Mouse (Mus musculus): ENCODE results near the gene Arel1. TPM values are rescaled to one million over a fixed set of nuclear protein-coding genes. Genes with fewer than 3 reads are reported as not detected.

Gene Arel1
- total RNA-seq, 4 experiments from 2014 or later = 48.3 to 63.3 (median 50.8) TPM

DNA sequence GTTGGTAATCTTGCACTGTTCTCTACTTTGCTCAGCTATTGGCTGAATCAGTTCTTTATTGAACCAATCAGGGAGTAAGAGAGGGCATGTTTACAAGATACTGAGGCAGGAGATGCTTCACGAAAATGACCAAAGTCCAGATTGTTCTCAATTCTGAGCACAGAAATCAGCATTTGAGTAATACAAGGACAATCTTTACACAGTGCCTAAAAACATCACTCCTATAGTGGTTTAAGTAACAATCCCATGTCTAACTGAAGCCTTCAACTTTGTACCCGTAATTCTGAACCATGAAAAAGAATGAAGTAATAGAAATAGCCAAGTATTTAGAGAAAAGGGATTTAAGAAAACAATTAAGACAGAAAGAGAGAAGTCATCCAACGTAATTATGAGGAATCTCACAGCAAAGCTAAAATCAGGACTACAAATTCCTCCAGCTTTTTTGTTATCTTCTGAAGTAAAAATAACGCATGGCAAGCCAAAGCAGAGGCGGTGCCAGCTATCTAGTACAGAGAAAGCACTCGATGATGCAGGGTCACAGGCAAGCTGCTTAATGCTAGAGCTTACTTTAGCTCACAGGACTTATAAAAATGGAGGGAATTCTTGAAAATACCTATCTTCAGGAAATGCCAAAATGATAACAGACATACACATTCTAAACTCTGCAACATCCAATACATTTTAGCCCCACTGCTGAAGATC, 22.0 kb downstream of the Arel1 start:
- DNase-seq (ENCODE audit: low spot score) = peak; percentile 40

DNA sequence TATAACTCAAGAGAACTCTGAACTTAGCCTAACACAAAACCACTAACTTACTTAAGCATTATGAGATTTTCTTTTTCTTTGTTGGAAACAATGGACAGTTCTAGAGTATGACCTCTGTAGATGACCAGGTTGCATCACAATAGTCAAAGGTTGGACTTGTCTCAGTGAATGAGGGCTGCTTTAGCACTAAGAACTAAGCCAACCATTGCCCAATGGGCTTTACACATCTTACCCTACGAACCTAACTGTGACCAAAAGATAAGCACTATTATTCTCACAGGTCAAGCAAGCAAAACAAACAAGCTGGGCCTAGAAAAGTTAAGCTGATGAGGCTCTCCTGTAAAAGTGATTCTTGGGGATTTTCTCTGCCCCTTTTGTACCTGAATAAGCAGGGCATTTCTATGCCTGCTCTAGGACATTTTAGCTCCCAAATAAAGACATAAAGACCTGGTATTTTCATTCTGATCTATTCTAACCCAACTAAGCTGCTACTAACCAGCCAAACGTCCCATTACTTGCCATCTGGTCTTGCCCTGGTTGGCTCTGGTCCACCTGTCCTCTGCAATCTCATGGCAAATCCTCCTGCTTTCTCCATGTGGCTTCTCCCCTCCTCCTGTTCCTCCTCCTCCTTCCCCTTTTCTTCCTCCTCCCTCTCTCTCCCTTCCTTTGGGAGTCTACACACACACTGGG, 22.7 kb downstream of the Arel1 start:
- DNase-seq (ENCODE audit: low spot score) = no peak

DNA sequence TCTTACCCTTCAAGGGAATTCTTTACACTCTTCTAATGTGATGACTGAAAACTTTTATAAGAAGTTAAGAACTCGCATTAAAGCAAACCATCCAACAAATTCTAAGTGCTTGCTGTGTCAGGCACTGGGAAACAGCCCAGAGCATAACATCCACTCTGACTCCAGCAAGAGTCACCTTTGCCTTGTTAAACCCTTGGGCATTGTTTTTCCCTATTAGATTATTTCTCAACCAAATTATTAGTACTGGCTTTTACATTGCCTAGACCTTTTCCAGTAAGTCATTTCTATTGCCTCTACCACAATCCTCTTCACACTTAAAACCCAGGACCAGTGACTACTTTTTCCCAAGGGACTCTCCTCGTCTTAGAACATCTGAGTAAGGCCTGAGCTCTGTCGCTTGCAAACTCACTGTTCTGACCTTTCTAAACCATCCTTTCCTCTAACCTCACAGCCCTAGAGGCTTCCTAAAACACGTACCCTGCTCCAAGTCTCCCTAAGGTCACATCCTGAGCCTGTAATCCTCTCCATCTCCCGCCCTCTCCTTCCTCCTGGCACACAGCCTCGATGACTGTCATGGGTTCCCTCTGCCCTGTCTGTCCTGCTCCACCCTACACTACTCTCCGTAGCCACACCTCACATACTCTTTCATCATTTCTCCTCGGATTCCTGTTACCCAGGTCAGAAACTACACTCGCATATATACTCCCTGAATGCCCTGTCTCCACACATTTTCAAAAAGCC, 25.7 kb downstream of the Arel1 start:
- no peak for DNase-seq (ENCODE audit: low spot score)

DNA sequence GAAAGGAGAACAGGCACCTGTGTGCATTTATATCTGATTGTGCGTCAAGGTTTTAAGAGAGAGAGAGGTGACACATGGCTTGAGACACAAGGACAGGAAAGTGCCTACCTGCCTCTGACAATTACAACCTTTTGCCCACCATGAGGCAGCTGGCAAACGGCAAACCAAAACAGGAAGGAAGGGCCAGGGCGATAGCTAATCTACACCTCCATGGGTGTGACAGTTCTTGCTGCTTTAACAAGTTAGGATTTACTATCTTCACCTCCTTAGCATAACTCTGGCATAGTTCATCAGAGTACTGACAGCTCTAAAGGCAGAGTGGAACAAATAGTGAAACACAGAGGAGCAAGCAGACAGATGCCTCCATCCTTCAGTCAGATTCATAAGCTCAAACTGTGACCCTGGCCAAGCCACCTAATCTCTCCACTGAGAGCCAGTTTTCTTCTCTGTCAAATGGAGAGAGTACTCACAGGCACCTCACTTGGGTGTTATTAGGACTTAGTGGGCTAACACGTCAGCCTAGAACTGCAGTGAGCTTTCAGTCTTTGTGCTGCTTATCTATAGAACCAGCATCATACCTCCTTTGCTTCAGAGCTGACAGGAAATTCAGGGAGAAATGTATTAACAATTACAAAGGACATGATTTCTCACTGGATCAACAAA, 26.4 kb downstream of the Arel1 start:
- no peak for DNase-seq (ENCODE audit: low spot score)

- DNase-seq (ENCODE audit: low spot score) = peak; percentile 25
Observed at GRCm38 (mm10) chr12:84943006-84943952, 27.4 kb downstream of the Arel1 start.

DNA sequence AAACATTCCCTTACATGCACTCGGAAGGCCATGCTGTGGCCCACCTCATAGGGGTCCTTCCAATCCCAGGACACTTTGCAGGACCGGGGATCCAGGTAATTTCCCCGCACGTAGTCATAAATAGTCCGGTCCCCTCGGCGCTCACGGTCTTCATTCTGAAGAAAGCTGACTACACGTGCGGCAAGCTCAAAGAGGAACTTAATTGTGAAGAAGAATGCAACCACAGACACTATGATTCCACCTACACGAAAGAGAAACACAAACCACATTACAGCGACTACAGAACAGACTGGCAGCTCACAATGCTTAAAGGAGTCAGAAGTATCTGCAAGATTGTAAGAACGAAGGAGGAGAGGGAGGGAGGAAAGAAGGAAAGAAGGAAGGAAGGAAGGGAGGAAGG, 29.0 kb downstream of the Arel1 start:
- no peak for DNase-seq (ENCODE audit: low spot score)

DNA sequence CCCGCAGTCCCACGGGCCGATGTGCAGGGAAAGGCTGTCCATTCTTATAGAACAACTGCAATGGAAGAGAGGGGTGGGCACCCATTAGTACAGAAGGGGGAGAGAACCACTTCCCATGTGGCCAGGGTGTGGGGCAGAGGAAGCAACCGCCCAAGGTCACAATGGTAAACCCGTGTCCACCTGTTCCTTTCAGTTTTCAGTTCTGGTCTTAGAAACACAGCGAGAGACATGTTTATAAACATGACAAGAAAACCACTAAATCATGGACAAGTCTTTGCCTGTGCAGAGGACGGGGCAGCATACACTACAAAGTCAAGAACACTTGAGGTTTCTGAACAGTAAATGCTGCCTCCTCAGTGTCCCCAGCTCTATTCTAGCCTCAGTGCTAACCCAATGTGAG, 30.4 kb downstream of the Arel1 start:
- no peak for DNase-seq (ENCODE audit: low spot score)

GRCm38 (mm10) chr12:84939117-84939516, 31.6 kb downstream of the Arel1 start:
- DNase-seq (ENCODE audit: low spot score) = no peak

DNA sequence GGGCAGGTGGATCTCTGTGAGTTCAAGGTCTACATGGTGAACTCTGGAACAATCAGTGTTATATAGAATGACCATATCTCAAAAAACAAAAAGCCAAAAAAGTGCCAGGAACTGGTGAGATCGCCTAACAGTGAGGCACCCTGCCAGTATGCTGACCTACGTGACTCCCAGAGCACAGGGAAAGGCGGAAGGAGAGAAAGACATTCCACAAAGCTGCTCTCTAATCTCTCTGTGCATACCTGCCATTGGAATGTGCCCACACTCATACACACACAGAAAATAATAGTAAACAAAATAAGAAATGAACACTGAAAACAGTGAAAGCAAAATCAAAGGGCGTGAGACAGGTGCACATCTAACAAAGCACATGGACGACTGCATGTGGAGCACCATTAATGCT, 35.4 kb downstream of the Arel1 start:
- no peak for DNase-seq (ENCODE audit: low spot score)

- DNase-seq (ENCODE audit: low spot score) = no peak
Observed at GRCm38 (mm10) chr12:84932210-84932609, 38.5 kb downstream of the Arel1 start.

DNA sequence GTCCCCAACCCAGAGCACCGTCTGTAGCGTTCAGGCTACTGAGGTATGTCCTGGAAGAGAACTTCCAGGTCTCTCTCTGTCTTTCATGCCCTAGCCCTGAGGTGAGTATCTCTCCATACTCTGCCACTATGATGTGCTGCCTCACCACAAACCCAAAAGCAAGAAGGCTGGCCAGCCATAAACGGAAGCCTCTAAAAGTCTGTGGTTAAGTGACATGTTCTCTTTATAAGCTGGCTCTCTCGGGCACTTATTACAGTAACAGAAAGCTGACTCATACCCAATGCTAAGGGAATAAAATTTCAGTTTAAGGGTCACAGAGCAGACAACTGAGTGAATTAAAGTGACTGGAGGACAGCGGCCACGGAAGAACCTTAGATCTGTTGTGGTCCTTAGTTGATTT, 44.2 kb downstream of the Arel1 start:
- DNase-seq (ENCODE audit: low spot score) = no peak

GRCm38 (mm10) chr12:84924324-84924723, 46.4 kb downstream of the Arel1 start:
- DNase-seq (ENCODE audit: low spot score) = no peak

GRCm38 (mm10) chr12:84921881-84922419, 48.8 kb downstream of the Arel1 start:
- DNase-seq (ENCODE audit: low spot score) = no peak

- DNase-seq (ENCODE audit: low spot score) = no peak
Observed at GRCm38 (mm10) chr12:84918809-84919208, 51.9 kb downstream of the Arel1 start.

- no peak for DNase-seq (ENCODE audit: low spot score)
Observed at GRCm38 (mm10) chr12:84917799-84918198, 52.9 kb downstream of the Arel1 start.

DNA sequence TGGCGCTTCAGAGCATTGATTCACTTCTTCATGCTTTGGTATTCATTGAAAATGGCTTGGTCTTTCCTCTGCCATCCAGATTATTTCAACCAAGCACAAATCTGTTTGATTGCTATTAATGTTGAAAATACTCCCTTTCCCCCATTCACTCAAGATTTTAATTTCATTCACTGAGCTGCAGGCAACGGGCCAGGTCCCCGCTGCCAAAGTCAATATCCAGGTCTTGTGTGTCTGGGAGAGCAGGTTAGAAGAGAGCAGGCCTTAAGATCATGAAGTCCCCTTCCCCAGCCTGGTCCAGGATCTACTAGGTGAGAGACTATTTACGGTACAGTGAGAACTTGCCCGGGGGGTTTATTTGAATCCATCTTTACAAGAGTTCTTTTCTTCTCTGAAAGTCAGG, 55.7 kb downstream of the Arel1 start:
- no peak for DNase-seq (ENCODE audit: low spot score)

DNA sequence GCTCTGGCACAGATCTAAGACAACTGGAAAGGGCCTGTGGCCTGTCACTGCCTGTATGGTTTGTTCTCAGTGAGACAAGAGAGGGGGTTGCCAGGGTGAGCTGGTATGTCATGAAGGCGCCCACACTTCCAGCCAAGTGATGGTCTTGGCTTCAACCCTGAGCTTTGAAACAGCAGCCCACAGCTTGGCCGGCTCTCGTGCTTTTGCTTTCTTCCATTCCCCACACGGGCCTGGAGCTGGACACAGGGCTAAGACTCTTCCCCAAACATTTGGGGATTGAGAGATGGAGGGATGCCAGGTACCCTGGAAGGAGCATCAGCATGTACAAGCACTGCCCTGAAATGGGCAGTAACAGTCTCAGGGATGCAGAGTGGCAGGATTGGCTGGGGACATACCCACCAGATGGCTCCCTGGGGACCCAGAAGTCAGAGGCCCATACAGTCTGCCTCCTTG, 58.0 kb downstream of the Arel1 start:
- DNase-seq (ENCODE audit: low spot score) = no peak

DNA sequence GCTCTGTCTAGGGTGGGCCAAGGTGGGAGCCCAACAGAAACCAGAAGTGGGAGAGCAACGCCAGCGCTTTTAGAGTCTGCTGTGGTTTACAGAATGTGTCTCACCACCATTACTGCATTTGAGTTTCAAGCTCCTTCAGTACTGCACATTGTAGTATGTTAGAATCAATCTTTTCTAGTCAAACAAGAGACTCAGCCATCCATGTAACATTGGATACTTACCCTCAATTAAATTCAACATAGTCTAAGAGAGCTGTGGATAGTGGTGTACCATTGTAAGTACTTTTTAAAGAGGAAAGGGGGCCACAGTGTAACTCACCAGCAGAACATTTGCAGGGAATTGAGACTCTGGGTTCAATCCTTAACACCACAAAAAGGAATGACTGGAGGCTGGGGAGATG, 59.1 kb downstream of the Arel1 start:
- DNase-seq (ENCODE audit: low spot score) = no peak

- DNase-seq (ENCODE audit: low spot score) = no peak
Observed at GRCm38 (mm10) chr12:84910066-84910465, 60.6 kb downstream of the Arel1 start.

- DNase-seq (ENCODE audit: low spot score) = peak; percentile 47
Observed at GRCm38 (mm10) chr12:84907627-84908480, 62.8 kb downstream of the Arel1 start.

All from heart, adult 8-10 months (tissue).